Mouse (Mus musculus): Measurements from ENCODE around the gene Slit3. TPM values are rescaled to one million over a fixed set of nuclear protein-coding genes. Genes with fewer than 3 reads are reported as not detected.

Slit3 gene
- polyA plus RNA-seq (2012; rRNA removed): 57.3 and 75.2 TPM in 2 replicates

DNA sequence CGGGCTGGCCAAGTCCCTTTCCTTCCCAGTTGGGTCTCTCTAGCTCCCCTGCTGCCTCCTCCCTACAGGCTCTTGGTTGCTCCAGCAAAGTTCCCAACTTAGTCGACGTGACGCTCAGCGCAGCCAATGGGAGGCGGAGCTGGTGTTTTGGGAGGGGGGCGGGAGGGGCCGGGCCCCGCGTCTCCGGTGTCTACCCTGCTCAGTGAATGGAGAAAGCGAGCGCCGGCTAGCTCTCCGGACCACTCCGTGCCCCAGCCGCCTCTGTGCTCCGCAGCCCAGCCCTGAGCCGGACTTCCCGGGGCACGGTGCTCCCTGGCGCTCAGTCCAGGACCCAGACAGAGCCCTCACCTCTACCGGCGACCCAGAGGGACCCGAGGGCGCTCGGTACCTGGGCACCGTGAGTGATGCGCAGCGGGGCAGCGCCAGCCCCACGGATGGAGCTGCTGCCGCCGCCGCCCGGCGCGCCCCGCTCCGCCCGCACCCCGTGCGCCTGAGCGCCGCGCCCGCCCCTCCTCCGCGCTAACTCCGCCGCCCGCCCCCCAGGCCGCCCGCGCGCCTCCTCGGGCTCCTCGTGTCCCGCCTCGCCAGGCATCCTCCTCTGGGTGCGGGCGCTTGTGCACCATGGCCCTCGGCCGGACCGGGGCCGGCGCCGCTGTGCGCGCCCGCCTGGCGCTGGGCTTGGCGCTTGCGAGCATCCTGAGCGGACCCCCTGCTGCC, at the start of gene Slit3:
Gene Slit3, plus strand, starts transcription at position 331 of the 717 bp plus-strand sequence.
- DNase-seq (ENCODE audit: low read depth): no peak

DNA sequence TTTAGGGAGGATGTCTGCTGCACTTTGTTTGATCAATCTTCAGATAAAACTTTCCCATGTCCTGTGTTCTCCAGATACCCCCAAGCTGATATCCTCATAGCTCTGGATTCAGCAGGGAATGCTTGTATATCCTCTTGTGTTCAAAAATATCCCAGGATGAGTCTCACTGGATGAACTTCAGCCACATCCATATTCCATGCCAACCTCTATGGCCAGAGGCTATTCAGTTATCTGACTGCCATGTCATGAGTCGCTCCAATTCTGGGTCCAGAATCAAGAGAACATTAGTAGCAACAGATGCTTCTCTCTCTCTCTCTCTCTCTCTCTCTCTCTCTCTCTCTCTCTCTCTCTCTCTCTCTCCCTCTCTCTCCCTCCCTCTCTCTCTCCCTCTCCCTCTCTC, 49.6 kb upstream of the Slit3 start:
- no peak for DNase-seq (ENCODE audit: low read depth)

DNA sequence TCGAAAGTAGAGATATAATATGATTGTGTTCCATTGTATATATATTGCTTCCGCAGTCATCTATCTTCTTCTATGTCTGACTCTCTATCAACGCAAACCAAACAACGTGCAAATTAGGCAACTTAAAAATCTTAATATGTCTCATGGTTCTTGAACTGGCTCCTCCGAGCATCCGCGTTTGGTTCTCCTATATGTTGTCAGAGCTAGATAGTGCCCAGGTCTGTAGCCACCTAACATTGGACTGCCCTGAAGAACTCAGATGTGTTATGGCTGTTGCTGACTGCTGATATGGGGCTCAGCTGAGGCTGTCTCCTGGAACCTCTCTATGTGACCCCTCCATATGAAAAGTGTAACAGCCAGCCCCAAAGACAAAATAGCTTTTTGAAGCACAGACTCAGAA, 45.6 kb upstream of the Slit3 start:
- DNase-seq (ENCODE audit: low read depth): no peak

DNA sequence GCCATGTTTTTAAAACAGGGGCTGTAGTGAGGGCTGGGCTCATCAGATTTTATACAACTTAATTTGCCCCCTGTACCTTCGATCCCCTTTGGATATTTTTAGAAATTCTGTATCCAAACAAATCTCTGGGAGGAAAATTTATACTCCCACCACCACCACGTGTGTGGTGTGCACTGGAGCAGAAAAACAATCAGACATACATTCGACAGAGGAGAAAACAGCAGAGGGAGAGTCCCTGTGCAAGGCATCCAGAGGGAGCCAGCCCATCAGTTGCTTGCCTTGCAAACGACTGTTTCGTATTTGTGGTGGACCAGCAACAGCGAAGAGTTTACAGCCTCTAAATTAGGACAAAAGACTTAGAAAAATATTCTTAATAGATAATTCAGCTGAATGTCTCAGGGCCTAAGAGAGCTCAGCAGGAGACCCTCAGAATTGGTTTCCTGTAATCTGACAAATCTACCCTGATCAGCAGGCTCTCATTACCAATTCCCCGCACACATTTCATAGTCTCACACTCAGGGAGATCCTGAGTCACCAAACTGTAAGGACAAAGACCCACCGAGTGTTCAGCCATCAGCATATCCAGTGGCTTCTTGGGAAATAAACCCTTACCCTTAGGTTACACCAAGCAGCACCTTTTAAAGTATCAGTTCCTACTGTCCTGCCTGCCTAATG, 40.4 kb upstream of the Slit3 start:
- no peak for DNase-seq (ENCODE audit: low read depth)

DNA sequence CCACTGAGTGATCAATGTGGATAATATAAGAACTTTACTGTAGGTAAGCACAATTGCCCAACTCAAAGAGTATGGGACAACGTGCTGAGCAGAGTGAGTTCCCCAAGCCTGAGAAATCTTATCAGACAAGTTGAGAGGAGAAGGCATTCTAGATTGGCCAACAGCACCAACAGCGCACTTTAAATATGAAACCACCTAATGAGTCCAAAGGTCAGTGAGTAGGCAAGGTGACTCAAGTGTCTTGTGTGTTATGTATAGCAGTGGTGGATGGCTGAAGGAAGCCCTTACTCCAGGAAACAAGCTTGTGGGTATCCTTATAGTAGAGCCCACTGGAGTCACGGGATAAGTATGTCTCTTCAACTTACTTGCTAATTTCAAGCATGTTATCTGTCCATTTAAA, 38.7 kb upstream of the Slit3 start:
- no peak for DNase-seq (ENCODE audit: low read depth)

DNA sequence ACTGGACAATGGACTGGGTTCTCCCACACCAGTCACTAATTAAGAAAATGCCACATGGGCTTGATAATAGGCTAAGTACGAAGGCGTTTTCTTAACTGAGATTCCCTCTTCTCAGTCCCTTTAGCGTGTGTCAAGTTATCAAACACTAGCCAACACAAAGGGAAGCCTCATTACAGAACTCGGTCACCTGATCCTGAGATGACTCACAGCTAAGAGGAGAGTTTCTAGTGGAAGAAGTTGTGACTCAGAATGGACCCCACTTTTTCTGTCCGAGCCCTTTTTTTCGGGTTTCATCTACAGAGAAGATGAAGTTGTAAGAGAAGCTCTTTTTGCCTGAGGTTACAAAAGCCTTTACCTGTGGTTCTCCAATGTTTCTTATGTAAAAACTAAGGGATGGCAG, 38.0 kb upstream of the Slit3 start:
- DNase-seq (ENCODE audit: low read depth): no peak

DNA sequence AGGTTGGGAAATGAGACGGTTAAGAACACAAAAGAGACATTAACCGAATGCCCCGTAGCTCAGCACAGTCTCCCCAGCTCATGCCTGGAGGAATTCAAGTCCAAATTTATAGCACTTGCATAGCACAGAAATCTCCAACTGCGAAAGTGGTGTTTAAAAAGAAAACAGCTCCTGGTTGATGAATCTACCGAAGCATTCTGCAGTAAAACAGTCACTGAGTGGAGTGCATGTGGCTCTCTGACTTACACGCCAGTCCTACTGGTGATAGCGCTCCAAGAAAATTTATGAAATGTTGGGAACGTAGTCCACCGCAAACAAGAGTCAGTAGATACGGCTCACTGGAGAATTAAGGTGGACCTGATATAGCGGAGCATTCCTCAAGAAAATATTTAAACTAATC, 35.7 kb upstream of the Slit3 start:
- no peak for DNase-seq (ENCODE audit: low read depth)

DNA sequence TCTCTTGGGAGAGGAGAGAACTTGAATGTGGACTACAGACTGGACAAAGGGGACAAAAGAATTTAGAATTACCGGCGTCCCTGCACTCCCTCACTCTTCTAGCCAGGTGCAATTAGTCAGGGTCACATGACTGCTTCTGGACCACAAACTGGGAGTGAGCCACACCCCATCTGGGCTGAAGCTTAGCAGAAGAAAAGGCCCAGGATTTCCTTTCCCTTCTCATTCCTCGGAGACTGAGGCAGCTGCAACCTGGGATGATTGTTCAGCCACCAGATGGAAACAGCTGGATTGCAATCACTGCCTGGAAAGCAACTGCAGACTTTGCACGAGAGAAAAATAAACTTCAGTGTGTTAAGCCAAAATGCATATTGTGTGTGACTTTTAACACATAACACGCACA, 35.0 kb upstream of the Slit3 start:
- DNase-seq (ENCODE audit: low read depth): no peak

DNA sequence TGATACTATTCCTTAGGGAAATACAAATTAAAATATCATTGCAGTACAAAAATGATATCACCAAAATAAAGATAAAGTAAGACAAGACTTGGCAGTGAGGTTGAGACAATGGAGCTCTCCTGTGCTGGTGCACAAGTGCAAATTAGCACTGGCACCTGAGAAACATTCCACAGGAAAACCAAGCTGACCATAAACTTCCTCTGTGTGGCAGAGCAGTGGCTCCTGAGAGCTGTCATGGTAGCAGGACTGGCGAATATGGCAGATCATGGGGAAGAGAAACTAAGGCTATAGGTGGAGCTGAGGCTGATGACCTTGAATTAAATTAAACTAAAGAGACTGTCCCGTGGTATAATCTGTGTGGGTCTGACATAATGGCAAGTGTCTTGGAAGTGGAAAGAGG, 33.6 kb upstream of the Slit3 start:
- no peak for DNase-seq (ENCODE audit: low read depth)

DNA sequence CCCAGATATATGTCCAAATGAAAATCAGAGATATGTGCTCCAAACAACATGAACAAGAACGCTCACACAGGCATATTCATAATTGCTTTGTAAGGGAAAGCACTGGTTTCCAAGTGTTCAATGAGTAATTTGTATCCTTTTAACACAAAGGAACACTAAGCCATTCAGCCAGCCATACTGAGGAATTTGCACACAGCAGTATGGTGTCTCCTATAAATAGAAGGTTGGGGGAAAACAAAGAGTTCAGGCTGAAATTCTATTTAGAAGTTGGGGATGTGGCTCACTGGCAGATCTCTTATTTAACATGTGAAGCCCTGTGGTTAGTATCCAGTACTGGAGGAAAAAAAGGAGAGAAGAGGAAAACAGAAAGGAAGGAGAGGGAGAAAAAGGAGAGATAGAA, 32.9 kb upstream of the Slit3 start:
- DNase-seq (ENCODE audit: low read depth): no peak

DNA sequence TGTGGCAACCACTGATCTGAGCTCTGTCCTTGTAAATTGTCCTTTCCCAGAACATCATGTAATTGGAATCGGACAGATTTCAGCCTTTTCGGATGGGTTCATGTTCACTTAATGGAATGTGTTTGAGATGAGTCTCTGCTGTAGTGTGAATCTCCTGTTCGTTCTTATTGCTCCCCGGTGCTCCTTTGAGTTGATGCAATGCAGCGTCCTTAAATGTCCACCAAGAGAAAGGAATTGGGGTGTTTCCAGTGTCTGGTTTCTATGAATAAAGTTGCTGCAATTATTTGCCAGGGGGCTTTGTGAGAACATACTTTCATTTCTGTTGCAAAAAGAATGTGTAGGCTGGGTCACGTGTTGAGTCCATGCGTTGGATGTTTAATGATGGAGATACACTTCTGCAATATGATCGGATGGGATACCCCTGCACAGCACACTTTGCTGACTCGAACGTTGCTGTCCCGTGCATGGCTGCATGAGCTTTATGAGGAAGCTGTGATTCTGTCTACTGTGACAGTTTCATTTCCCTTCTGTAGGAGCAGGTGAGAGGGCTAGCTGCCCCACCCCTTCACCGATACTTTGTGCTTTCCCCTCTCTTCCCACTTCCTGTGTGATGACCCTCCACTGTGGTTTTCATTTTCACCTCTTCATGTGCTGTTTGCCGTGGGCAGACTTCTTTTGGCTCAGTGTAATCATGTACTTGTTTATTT, 30.2 kb upstream of the Slit3 start:
- no peak for DNase-seq (ENCODE audit: low read depth)

DNA sequence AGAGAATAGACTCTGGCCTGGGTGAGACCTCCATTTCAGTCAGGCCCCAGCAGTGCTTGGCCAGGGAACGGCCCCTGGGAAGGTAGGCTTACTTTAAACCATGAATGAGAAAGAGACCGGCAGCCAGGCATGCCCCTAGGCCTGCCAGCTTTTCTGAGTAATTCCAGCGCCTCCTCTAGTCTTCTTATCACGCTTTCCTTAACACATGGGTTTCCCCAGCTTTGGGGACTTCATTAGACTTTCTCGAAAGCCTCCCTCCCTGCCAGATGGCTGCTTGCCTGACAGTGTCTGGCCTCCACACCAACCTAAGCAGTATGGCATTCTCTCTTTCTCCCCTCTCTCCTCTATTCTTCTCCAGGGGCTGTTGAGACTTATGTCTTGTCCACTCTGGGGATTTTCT, 24.5 kb upstream of the Slit3 start:
- no peak for DNase-seq (ENCODE audit: low read depth)

DNA sequence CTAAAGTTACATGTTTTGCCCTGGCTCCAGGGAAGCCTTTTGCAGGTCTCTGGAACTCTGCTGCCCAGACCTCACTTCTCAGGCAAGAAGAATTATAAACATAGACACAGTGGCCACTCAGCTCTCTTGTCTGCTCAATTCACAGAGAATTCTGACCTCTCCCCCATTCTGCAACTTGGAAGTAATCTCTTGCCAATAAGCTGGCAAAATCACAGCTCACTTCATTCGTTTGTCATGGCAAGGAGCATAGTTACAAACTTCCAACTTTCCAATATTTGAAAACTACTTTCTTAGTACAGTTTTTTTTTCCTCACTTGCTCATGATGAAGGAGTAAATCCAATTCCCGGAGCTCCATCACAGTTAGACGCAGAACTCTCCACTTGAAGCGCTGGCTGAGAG, 11.2 kb upstream of the Slit3 start:
- DNase-seq (ENCODE audit: low read depth): no peak

DNA sequence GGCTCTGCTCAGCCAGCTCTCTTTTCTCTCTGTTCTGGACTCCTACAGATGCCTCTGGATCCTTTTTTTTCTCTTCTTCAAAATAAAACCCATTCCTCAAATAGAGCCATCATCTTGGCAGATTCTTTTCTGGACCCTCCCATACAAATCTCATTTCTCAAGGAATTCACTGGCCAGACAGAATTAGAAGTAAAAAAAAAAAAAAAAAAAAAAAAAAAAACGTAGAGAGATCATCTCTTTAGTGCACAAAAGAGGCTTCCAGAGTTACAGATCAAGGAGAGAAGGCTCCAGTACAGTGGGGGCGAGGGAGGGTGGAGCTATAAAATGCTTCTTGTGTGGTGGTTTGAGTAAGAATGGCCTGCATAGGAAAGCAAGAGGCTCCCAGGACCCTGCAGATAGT, 10.2 kb upstream of the Slit3 start:
- DNase-seq (ENCODE audit: low read depth): no peak

DNA sequence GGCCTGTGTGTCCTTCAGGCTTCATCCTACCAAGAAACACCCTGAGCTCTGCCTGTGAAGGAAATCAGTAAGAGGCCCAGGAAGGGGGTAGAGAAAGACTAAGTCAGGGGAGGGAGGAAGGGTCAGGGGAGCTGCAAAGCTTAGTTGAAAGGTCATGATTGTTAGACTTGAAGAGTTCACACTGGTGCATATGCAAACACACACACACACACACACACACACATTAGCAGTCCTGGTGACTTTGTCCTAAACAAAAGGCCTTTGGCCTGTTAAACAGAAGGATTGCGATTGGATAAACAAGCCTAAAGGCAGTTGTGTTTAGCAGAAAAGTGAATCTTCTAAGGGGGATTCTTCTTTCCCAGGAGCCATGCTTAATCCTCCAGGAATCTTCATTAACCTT, 7.7 kb upstream of the Slit3 start:
- DNase-seq (ENCODE audit: low read depth): no peak

DNA sequence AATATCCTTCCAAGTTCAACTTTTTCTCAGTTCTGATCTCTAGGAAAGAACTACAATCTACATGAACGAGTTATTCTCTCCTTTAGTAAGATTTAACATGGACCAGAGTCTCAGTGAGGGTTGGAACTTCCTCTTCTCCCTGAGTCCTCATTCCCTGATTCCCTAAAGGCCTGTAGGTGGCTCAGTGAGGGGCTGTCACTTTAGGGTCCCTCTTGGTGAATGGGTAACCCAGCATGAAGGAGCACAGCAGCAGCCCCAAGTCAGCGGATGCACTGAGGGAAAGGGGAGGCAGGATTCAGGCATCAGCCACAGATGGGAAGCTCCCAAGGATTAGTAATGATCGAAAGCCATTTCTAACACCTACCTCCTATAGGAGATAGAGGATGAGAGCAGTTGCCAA, 4.6 kb upstream of the Slit3 start:
- no peak for DNase-seq (ENCODE audit: low read depth)

DNA sequence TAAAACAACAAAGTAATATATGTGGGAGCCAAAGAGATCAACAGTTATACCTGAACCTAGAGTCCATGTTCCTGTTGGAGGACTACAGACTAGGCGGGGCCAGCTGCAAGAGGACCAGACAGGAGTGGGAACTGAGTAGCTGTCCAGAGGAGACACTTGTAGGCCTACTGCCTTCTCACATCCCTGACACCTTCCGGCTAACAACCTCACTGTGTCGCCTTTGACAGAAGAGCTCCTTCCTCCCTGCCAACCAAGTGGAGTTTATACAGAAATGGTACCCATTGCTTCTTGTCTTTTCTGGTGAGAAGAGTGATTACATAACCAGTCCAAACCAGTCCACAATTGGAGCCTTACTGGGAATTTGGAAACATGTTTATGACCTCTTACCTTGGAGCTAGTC, 3.2 kb upstream of the Slit3 start:
- no peak for DNase-seq (ENCODE audit: low read depth)

DNA sequence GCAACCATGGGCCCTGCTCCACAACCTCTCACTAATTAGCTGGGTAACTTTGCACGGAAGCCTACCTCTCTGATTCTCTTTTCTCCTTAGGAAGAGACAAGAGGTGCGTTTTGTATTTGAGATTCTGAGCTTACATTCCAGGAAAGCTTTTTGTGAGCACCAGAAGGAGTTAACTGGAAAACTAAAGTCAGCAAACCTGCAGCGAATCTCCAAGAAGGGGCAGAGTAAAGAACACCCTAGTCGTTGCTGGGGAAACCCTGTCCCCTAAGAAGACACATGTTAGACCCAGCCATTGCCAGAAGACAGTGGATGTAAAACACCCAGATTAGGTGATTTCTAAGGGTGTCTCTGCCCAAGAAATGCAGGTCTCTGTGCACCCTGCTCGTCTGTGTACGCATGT, 2.3 kb upstream of the Slit3 start:
- no peak for DNase-seq (ENCODE audit: low read depth)

DNA sequence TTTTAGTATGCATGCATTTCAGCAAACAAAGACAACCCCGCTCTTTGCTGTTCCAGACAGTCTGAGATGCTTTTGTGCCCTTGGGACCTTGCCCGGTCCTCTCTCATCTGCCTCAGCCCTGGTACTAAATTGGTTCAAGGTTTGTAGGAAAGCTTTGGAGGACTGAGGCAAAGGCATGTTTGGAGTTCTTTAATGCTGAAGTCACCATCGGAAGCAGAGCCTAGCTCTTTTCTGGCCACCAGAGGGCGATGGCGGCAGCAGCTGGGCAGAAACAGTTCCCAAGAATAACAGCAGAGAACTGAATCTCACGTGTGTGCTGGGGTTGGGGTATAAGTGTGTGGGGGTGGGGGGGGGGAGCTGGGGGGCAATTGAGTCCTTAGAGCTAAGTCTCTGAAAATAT, 1.7 kb upstream of the Slit3 start:
- no peak for DNase-seq (ENCODE audit: low read depth)

DNA sequence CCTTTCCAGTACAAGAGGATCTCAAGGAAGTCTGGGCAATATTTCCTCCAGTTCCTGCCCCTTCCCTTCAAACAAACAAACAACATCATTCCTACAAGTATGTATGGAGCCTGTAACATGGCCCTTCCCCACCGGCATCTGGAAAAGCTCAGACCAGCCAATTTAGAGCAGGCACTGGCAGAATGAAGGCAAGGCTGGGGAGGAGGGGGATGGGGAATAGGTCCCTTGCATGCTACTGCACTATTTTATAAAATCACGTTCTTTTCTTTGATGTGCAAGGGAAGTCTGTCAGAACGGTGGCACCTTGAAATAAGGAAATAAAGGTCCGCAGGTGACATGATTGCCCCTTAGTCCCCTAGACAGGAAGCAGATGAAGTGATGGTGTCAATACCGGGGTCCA, 948 bp upstream of the Slit3 start:
- DNase-seq (ENCODE audit: low read depth): no peak

DNA sequence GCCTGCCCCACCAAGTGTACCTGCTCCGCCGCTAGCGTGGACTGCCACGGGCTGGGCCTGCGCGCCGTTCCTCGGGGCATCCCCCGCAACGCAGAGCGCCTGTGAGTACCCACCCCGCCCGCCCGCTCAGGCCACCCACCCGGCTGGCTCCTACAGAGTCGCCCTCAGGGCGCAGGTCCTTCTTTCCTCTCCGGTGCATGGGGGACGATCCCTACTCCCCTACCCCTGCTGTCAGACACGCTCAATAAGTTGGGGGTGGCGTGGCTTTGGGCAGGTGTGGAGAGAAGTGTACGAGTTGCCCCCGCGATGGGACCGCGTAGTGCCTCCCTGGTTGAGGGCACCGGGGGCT, 561 bp downstream of the Slit3 start:
- DNase-seq (ENCODE audit: low read depth): no peak

DNA sequence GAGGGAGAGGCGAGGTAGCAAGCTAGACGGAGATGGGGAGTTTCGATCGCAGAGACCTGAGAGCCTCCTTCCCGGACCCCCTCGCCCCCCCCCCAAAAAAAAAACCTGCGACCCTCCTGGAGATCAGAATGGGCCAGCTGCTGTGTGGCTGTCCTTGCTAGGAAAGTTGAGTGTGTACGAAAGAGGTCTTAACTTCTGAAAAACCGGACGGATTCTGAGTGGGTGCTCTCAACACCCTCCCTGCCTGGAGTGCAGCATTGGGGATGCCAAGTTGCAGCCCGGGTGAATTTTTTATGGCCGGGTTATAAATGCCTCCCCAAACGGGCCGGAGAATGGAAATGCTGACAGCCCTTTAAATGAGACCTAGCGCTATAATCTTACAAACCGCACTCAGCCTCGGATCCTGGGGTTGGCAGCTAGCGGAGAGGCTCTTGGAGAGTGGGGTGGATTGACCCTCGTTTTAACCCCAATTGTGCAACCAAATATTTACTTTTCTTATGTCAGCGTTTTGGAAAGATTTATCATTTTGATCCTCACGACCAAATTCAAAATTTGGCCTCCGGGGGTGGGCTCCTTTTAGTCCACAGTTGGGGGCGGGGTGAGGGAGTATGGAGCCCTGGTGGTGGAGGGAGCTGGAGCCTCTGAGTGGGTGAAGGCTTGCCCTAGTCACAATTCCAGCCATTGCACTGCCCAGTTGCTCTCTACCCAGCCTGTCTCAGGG, 1.2 kb downstream of the Slit3 start:
- no peak for DNase-seq (ENCODE audit: low read depth)
